Mouse (Mus musculus) embryonic facial prominence, embryonic 11.5 days (tissue): ENCODE results near the gene Ube2k. TPM values are rescaled to one million over a fixed set of nuclear protein-coding genes. Genes with fewer than 3 reads are reported as not detected.

Experiments used
- ATAC-seq: fragments of 200-750 bp; cut with Nextera tagmentation; replicated peaks from 2 replicates; pipeline ENCODE4 v1.8.0; 2017; ENCODE audit warnings: low read depth; ENCODE audit not compliant: insufficient number of reproducible peaks, low FRiP score, low TSS enrichment
- DNase-seq: peaks from one replicate; pipeline ENCODE4 v3.0.0-alpha.2; 2015; ENCODE audit warnings: low spot score
- H3K27ac ChIP-seq: fragments of 300-500 bp; sonication (generic); replicated peaks from 2 replicates; pipeline ENCODE4 v1.5.1; 2014; ENCODE audit warnings: mild to moderate bottlenecking, low read depth, low read length, control low read depth
- H3K27me3 ChIP-seq: fragments of 300-500 bp; sonication (generic); 2 replicates; pipeline ENCODE4 v1.6.1; 2014; ENCODE audit warnings: mild to moderate bottlenecking, low read length, moderate library complexity, mixed read lengths; ENCODE audit not compliant: control insufficient read depth, insufficient read depth
- H3K36me3 ChIP-seq: fragments of 300-500 bp; sonication (generic); replicated peaks from 2 replicates; pipeline ENCODE4 v1.6.1; 2014; ENCODE audit warnings: low read depth, mild to moderate bottlenecking, low read length, moderate library complexity, mixed read lengths; ENCODE audit not compliant: control insufficient read depth, insufficient read depth
- H3K4me1 ChIP-seq: fragments of 300-500 bp; sonication (generic); 2 replicates; pipeline ENCODE4 v1.6.1; 2014; ENCODE audit warnings: low read length, mixed read lengths; ENCODE audit not compliant: control insufficient read depth, insufficient read depth
- H3K4me2 ChIP-seq: fragments of 300-500 bp; sonication (generic); 2 replicates; pipeline ENCODE4 v1.6.1; 2014; ENCODE audit warnings: low read depth, mild to moderate bottlenecking, control low read depth, low read length, moderate library complexity
- H3K4me3 ChIP-seq: fragments of 300-500 bp; sonication (generic); 2 replicates; pipeline ENCODE4 v1.5.1; 2014; ENCODE audit warnings: low read depth, low read length, control low read depth
- H3K9ac ChIP-seq: fragments of 300-500 bp; sonication (generic); replicated peaks from 2 replicates; pipeline ENCODE4 v1.6.1; 2014; ENCODE audit warnings: mild to moderate bottlenecking, control low read depth, low read length
- H3K9me3 ChIP-seq: fragments of 300-500 bp; sonication (generic); replicated peaks from 2 replicates; pipeline ENCODE4 v1.6.1; 2016; ENCODE audit warnings: mild to moderate bottlenecking, low read length, inconsistent platforms, mixed read lengths; ENCODE audit not compliant: control insufficient read depth
- whole genome bisulfite sequencing: fragments of 180-500 bp; shearing (Covaris S2); extraction: QIAGEN DNeasy Blood & Tissue Kit; methylation state at CpG from one replicate; pipeline ENCODE4 v1.1.7; 2014; 5-methylcytosine and 5-hydroxymethylcytosine counted together
- polyA plus RNA-seq: library from polyadenylated mRNA; unstranded; fragments of >200 nt; fragmentation: Nextera tagmentation; extraction: Ambion mirVana; gene quantifications from 2 replicates; pipeline ENCODE4 v1.2.1, GENCODE M21; 2014

Gene Ube2k
- polyA plus RNA-seq, 1 experiment from 2014 or later, result 170 TPM

GRCm38 (mm10) chr5:65610541-65610940 lies 73.5 kb downstream of the Ube2k start:
- Histone ChIP-seq H3K4me1 (no peaks in the 10 kb centered on the region), H3K27ac (no peak overlapping the region), H3K4me3 (no peak overlapping the region), H3K4me2 (no peak overlapping the region), H3K36me3 (no peaks in the 10 kb centered on the region; the same call in 1 of the 2 replicates), H3K9ac (no peak overlapping the region), H3K27me3 (no peaks in the 10 kb centered on the region), H3K9me3 (no peaks in the 10 kb centered on the region)
- ATAC-seq, result no peak
- 93% methylated on average over 4 of the region's 4 CpGs for WGBS
- DNase-seq, result no peak

DNA sequence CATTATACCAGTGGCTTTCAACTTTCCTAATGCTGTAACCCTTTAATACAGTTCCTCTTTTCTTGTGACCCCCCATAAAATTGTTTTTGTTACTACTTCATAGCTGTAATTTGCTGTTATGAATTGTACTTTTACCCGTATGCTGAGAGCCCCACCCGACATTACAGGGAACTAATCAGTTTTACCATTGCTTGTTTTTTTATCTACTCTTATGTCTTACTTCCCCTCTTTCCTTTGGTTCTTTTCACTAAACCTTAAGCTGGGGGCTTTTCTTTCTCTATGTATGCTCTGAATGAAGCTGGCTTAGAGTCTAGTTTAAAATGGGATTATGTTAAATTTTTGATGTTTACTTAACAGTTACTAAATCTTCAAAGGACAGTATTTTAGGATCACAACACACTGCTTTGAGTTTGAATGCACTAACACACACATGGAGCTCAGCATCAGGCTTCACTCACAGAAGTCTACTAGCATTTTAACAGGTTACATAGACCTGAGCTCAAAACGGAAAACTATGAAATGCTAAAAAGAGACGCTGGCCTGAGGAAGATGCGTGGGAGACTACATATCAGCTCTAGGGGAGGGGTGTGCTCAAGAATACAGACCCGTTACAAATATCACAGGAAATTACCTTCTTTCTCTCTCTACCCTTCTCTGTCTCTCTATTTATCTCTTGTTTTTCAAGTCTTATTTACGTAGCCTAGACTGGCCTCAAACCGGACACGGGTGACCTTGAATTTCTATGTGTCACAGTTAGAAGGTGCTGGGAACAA lies 76.3 kb downstream of the Ube2k start:
- no peaks in the 10 kb centered on the region for H3K27me3 ChIP-seq
- DNase-seq, result no peak
- no peaks in the 10 kb centered on the region for H3K9me3 ChIP-seq
- H3K4me1 ChIP-seq, result no peaks in the 10 kb centered on the region
- no peak for ATAC-seq
- H3K27ac ChIP-seq, result no peak overlapping the region
- 87% methylated on average over 9 of the region's 9 CpGs for WGBS
- H3K36me3 ChIP-seq, result no peaks in the 10 kb centered on the region; the same call in none of the 2 replicates
- H3K4me3 ChIP-seq, result no peak overlapping the region
- no peak overlapping the region for H3K4me2 ChIP-seq
- no peak overlapping the region for H3K9ac ChIP-seq

DNA sequence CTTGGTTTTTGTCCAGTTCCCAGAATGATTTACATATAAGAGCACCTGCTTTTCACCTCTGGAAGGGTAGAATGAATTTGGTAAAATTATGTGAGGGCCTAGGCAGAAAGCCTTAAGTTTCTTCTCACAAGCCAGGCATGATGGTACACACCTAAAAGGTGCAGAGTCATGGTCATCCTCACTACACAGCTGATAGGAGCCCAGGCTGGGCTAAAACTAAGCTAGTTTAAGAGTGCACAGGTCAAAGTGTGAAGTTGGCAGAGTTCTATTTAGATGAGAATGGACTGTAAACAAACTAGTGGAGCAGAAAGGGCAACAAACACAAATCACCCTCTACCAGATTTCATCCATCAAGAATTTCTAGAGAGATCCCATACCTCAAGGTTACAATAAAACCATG lies 87.3 kb downstream of the Ube2k start:
- Histone ChIP-seq H3K4me2 (no peak overlapping the region), H3K36me3 (peaks cover 4% of the 10 kb centered on the region; the same call in 1 of the 2 replicates), H3K4me1 (no peaks in the 10 kb centered on the region), H3K4me3 (no peak overlapping the region), H3K27ac (no peak overlapping the region), H3K9ac (no peak overlapping the region), H3K27me3 (no peaks in the 10 kb centered on the region), H3K9me3 (no peaks in the 10 kb centered on the region)
- ATAC-seq (no peak), DNase-seq (no peak)

GRCm38 (mm10) chr5:65638896-65639295 lies 101.9 kb downstream of the Ube2k start:
- no peak overlapping the region for H3K27ac ChIP-seq

More at GRCm38 (mm10) chr5:65638896-65639295, 101.9 kb downstream of the Ube2k start:
- ATAC-seq (no peak), DNase-seq (no peak)
- peaks cover 7% of the 10 kb centered on the region for H3K36me3 ChIP-seq
- no peak overlapping the region for H3K4me3 ChIP-seq
- H3K4me1 ChIP-seq, result no peaks in the 10 kb centered on the region
- H3K9ac ChIP-seq, result no peak overlapping the region
- no peaks in the 10 kb centered on the region for H3K27me3 ChIP-seq
- H3K9me3 ChIP-seq, result no peaks in the 10 kb centered on the region
- WGBS, result 96% methylated on average over 1 of the region's 1 CpGs
- no peak overlapping the region for H3K4me2 ChIP-seq

Other genes with a start within 250 kb of the Ube2k start
- 125 and 131 TPM in 2 replicates for gene Rfc1, start 201.6 kb upstream of the Ube2k start, polyA plus RNA-seq
- not detected in 2 replicates for gene Klb, start 188.9 kb upstream of the Ube2k start, polyA plus RNA-seq
- gene Rpl9, start 145.8 kb upstream of the Ube2k start, polyA plus RNA-seq, result 1,036 and 1,093 TPM in 2 replicates
- 70.4 and 70.6 TPM in 2 replicates for gene Lias, start 145.7 kb upstream of the Ube2k start, polyA plus RNA-seq
- gene Ugdh, start 101.3 kb upstream of the Ube2k start, polyA plus RNA-seq, result 104 and 112 TPM in 2 replicates
- gene Gm43552, start 44.4 kb upstream of the Ube2k start, polyA plus RNA-seq, result not detected in 2 replicates
- gene Smim14, start within 50 bp of the Ube2k start, polyA plus RNA-seq, result 77.6 and 82.5 TPM in 2 replicates
- gene Pds5a, start 161.0 kb downstream of the Ube2k start, polyA plus RNA-seq, result 110 and 129 TPM in 2 replicates
- 45.4 and 50.7 TPM in 2 replicates for gene N4bp2, start 226.3 kb downstream of the Ube2k start, polyA plus RNA-seq